Mouse (Mus musculus) myocyte (in vitro differentiated cells): ENCODE measurements around the gene Hsd11b1. TPM values are rescaled to one million over a fixed set of nuclear protein-coding genes. Genes with fewer than 3 reads are reported as not detected.
A peak's percentile ranks its signal among the peaks of the same experiment; 100 is the strongest.

ENCODE experiments used
- H3K27me3 ChIP-seq: one replicate; pipeline ENCODE4 v1.6.1; 2011; ENCODE audit not compliant: control insufficient read depth, insufficient read depth, insufficient read length
- H3K36me3 ChIP-seq: one replicate; pipeline ENCODE4 v1.6.1; 2011; ENCODE audit not compliant: control insufficient read depth, insufficient read depth
- H3K4me2 ChIP-seq: one replicate; pipeline ENCODE4 v1.6.1; 2011; ENCODE audit warnings: low read depth, control low read depth
- H3K4me3 ChIP-seq: one replicate; pipeline ENCODE4 v1.5.1; 2011; ENCODE audit warnings: mild to moderate bottlenecking, control low read depth, moderate library complexity
- H3K79me2 ChIP-seq: one replicate; pipeline ENCODE4 v1.6.1; 2011; ENCODE audit not compliant: control insufficient read depth, insufficient read depth
- H3ac ChIP-seq: one replicate; pipeline ENCODE4 v1.6.1; 2011; ENCODE audit not compliant: control insufficient read depth, insufficient read length
- CEBPB ChIP-seq: IDR thresholded peaks from 2 replicates; pipeline ENCODE4 v1.6.1; 2011; ENCODE audit warnings: mild to moderate bottlenecking, moderate library complexity; ENCODE audit not compliant: poor library complexity, insufficient read depth, severe bottlenecking
- E2F4 ChIP-seq: IDR thresholded peaks from one replicate; pipeline ENCODE4 v1.6.1; 2011; ENCODE audit warnings: mild to moderate bottlenecking, control low read depth, moderate library complexity; ENCODE audit not compliant: insufficient read depth
- MAX ChIP-seq: IDR thresholded peaks from one replicate; pipeline ENCODE4 v1.6.1; 2011; ENCODE audit warnings: low read depth, mild to moderate bottlenecking, control low read depth
- MYOD1 ChIP-seq, 3 experiments: IDR thresholded peaks; one replicate each; pipeline ENCODE4 v1.6.1; 2011; ENCODE audit warnings: control low read depth in 2 of 3, low read depth in 2 of 3, mild to moderate bottlenecking in 2 of 3, moderate library complexity in 1 of 3; ENCODE audit not compliant: insufficient read length in 2 of 3, control insufficient read depth in 1 of 3
- MYOG ChIP-seq, 3 experiments: IDR thresholded peaks; one replicate each; pipeline ENCODE4 v1.6.1; 2011; ENCODE audit warnings: control low read depth in 2 of 3, low read depth in 2 of 3, mild to moderate bottlenecking in 2 of 3; ENCODE audit not compliant: insufficient read length in 2 of 3, control insufficient read depth in 1 of 3, insufficient read depth in 1 of 3
- POLR2A ChIP-seq: IDR thresholded peaks from one replicate; pipeline ENCODE4 v1.6.1; 2011; ENCODE audit warnings: low read depth, mild to moderate bottlenecking, control low read depth, moderate library complexity; ENCODE audit not compliant: insufficient read length
- POLR2AphosphoS2 ChIP-seq: IDR thresholded peaks from one replicate; pipeline ENCODE4 v1.6.1; 2011; ENCODE audit warnings: low read depth, control low read depth; ENCODE audit not compliant: insufficient read length
- REST ChIP-seq: IDR thresholded peaks from one replicate; pipeline ENCODE4 v1.6.1; 2011; ENCODE audit warnings: mild to moderate bottlenecking, control low read depth, moderate library complexity; ENCODE audit not compliant: insufficient read depth, insufficient read length
- SRF ChIP-seq: IDR thresholded peaks from one replicate; pipeline ENCODE4 v1.6.1; 2011; ENCODE audit warnings: low read depth; ENCODE audit not compliant: control insufficient read depth, insufficient read length
- TCF12 ChIP-seq: IDR thresholded peaks from one replicate; pipeline ENCODE4 v1.6.1; 2011; ENCODE audit warnings: mild to moderate bottlenecking, control low read depth; ENCODE audit not compliant: poor library complexity, insufficient read depth, severe bottlenecking
- TCF3 ChIP-seq: IDR thresholded peaks from one replicate; pipeline ENCODE4 v1.6.1; 2011; ENCODE audit warnings: low read depth, control low read depth; ENCODE audit not compliant: insufficient read length
- USF1 ChIP-seq: IDR thresholded peaks from one replicate; pipeline ENCODE4 v1.6.1; 2011; ENCODE audit warnings: low read depth, mild to moderate bottlenecking, control low read depth, moderate library complexity
- polyA plus RNA-seq: library from polyadenylated mRNA; unstranded; fragments of >200 nt; fragmentation: generic; extraction: Trizol; gene quantifications from one replicate; pipeline ENCODE4 v1.2.1, GENCODE M21; 2012; ENCODE audit warnings: missing spikeins

The Hsd11b1 gene
- polyA plus RNA-seq, 1 experiment = 2.7 TPM

DNA sequence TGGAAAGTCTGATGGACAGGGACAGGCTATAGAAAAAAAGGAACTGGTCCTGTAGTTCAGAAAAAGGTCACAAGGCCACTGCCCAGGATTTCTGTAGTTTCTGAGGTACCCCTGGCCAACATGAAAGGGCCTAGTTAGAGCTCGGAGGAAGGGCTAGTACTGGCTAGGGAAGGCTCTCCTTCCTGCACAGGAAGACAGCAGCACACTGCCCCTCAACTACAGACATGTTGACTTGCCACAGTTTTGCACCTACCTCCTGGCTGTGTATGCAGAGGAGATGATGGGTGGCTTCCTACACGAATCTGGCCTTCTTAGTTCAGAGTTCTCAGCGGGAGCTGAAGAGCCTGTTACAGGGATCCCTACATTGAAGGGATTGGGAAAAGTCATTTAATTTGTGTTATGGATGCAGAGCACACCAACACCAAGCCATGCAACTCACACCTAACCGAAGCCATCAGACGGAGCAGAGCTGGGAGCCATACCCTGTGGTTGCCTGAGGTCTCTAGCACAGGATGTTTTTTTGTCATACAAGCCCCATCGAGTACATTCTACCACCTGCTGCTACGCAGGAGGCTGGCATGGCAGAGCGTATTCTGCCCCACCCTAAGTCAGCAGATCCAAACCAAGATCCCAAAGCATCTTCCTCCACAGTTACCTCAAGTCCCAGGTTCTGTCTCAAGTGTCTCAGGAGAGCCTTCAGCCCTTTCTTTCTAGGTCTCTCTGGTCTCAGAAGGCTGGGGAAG lies 63.1 kb downstream of the Hsd11b1 start:
- H3K36me3 ChIP-seq = no peaks in the 10 kb centered on the region
- H3K79me2 ChIP-seq = no peaks in the 10 kb centered on the region
- H3K4me2 ChIP-seq = no peak overlapping the region
- H3K27me3 ChIP-seq = no peaks in the 10 kb centered on the region
- no peak overlapping the region for H3K4me3 ChIP-seq
- H3ac ChIP-seq = no peak overlapping the region
- TF ChIP-seq E2F4 (no peak), TCF12 (no peak), MAX (no peak), MYOD1 (IDR thresholded peaks at IDR 0.05; ENCODE audit: control insufficient read depth in 1 of 3, insufficient read length in 2 of 3, low read depth in 2 of 3) (no peak), POLR2A (no peak)

DNA sequence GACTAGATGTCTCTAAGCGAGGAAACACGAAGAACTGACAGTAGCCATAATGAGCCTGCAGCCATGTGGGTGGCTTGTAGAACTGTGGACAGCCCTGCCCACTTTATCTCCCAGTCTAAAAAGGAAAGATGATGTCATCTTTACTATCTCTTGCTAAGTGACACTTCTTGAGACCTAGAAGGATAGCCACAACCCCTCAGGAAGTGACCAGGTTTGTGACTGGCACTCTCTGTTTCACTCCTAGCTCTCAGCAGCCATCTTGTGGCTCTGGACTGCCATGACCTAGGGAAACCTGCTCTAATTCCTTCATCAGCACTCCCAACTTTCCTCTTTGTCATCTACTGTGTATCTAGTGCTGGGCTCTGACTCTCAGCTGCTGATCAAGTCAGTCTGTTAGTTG lies 65.6 kb downstream of the Hsd11b1 start:
- no peak overlapping the region for H3ac ChIP-seq
- H3K79me2 ChIP-seq = no peaks in the 10 kb centered on the region
- H3K36me3 ChIP-seq = no peaks in the 10 kb centered on the region
- no peaks in the 10 kb centered on the region for H3K27me3 ChIP-seq
- peak overlapping the region; percentile 3 for H3K4me3 ChIP-seq
- H3K4me2 ChIP-seq = peak overlapping the region; percentile 61
- TF ChIP-seq MAX (no peak), TCF12 (no peak), POLR2AphosphoS2 (no peak), SRF (no peak), REST (no peak), MYOD1 (IDR thresholded peaks at IDR 0.05; ENCODE audit: control insufficient read depth in 1 of 3, insufficient read length in 2 of 3, low read depth in 2 of 3) (no peak)

DNA sequence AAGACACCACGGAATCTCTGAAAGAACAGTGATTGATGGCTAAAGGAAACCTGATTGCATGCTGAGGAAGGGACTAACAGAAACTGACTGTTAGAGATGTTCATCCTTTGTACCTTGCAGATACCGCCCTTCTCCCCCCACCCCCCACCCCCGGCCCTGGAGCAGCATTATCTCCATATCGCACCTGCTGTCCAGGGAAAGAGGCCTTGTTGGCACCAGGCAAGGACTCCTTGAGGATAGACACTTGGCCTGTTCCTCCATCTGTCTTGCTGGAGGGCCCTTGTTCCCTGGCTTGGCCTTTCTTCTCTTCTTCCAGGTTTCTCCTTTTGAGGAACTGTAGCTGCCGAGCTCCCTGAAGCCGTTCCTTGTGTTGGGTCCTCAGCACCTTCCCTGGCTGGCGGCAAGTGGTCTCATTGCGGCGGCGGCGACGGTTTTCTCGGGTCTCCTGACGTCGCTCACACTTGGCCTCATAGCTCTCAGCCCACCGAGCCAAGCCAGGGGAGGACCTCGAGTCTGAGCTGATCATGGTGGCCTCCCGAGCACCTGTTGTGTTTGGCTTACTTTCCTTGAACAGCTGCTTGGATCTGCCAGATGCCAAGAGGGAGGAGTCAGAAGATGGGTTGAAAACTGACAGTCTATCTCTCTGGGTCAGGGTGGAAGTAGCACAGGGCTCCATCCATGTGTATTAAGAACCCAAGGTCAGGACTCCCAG lies 66.2 kb downstream of the Hsd11b1 start:
- Histone ChIP-seq H3ac (no peak overlapping the region), H3K4me2 (peak overlapping the region; percentile 61), H3K4me3 (peak overlapping the region; percentile 3), H3K79me2 (no peaks in the 10 kb centered on the region), H3K27me3 (no peaks in the 10 kb centered on the region), H3K36me3 (no peaks in the 10 kb centered on the region)
- no peak for TF ChIP-seq POLR2AphosphoS2
- peak; percentile 75 for TF ChIP-seq TCF12
- TF ChIP-seq CEBPB = no peak
- no peak for TF ChIP-seq POLR2A
- no peak for TF ChIP-seq USF1
- no peak for TF ChIP-seq MAX
- TF ChIP-seq TCF3 = peak; percentile 23
- no peak for TF ChIP-seq REST
- no peak for TF ChIP-seq SRF
- peak; percentile 38 to 94 (median 93) for TF ChIP-seq MYOD1 (IDR thresholded peaks at IDR 0.05; ENCODE audit: control insufficient read depth in 1 of 3, insufficient read length in 2 of 3, low read depth in 2 of 3)
- TF ChIP-seq E2F4 = no peak
- peak; percentile 81 to 93 (median 87) for TF ChIP-seq MYOG (IDR thresholded peaks at IDR 0.05; ENCODE audit: control insufficient read depth in 1 of 3, insufficient read depth in 1 of 3, insufficient read length in 2 of 3, low read depth in 2 of 3)

DNA sequence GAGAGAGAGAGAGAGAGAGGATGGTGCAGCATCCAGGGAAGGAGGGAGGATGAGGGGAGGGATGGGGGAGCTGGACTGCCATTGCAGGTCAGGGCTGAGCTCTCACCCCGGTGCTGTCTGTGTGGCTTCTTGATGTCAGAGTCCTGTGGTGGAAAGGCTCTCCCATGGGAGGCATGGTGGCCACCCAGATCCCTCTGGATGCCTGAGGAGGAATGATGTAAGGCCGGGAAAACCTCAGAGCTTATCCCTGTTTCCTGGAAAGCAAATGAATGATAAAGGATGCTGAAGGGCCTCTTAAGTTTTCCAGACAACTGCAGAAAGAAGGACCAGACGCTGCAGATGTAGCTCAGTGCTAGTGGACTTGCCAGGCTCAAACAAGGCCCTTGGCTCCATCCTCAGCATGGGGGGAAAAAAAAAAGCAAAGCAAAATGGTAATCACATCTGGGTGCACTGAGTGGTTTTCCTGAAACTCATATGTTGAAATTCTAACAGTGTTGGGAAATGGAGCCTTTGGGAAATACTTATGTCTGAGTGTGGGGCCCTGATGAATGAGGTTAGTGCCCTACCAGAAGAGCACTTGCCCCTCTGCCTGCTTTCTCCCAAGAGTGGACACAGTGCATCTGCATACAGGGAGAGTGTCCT lies 68.6 kb downstream of the Hsd11b1 start:
- H3K27me3 ChIP-seq = no peaks in the 10 kb centered on the region
- no peaks in the 10 kb centered on the region for H3K79me2 ChIP-seq
- no peak overlapping the region for H3K4me2 ChIP-seq
- no peak overlapping the region for H3K4me3 ChIP-seq
- no peak overlapping the region for H3ac ChIP-seq
- TF ChIP-seq CEBPB (peak; percentile 77; the same call in 1 of the 2 replicates), E2F4 (no peak), TCF12 (no peak), MAX (no peak), POLR2A (peak; percentile 21), REST (no peak)
- no peaks in the 10 kb centered on the region for H3K36me3 ChIP-seq
